Mouse (Mus musculus): ENCODE data around the gene Rufy4. TPM values are rescaled to one million over a fixed set of nuclear protein-coding genes. Genes with fewer than 3 reads are reported as not detected.

Rufy4 gene
- polyA plus RNA-seq, 1 experiment = 2.6 TPM

DNA sequence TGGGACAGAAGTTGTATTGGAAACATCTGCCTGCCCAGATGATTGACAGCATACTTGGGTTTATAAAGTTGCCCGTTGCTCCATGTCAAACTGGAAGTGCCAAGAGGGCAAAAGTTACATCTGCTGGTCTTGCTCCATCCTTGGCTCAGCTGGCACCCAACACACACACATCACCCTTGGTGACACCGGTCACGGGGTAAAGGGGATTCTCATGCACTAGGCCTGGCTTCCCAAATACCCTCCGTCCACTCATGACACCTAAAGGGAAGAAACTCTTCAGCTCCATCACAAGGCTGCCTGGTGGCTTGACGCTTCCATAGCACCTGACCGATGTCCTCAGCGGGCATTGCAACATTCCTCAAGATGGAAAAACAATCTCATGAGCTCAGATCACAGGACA, 65.1 kb downstream of the Rufy4 start:
- Histone ChIP-seq H3K4me3 (replicated peaks; ENCODE audit: control insufficient read depth, low read depth, low read length) (no peak overlapping the region), H3K4me1 (ENCODE audit: control insufficient read depth, insufficient read depth, low read length) (no peaks in the 10 kb centered on the region), H3K27ac (ENCODE audit: control insufficient read depth, insufficient read depth, low read depth, low read length, poor library complexity) (no peak overlapping the region)
- WGBS = 83% methylated on average over 7 of the region's 7 CpGs
- TF ChIP-seq CTCF (IDR thresholded peaks at IDR 0.05; ENCODE audit: control insufficient read depth, insufficient read depth, low read length) = no peak
- no peak for TF ChIP-seq POLR2A (IDR thresholded peaks at IDR 0.05; ENCODE audit: borderline replicate concordance, control insufficient read depth, low read depth, low read length)

DNA sequence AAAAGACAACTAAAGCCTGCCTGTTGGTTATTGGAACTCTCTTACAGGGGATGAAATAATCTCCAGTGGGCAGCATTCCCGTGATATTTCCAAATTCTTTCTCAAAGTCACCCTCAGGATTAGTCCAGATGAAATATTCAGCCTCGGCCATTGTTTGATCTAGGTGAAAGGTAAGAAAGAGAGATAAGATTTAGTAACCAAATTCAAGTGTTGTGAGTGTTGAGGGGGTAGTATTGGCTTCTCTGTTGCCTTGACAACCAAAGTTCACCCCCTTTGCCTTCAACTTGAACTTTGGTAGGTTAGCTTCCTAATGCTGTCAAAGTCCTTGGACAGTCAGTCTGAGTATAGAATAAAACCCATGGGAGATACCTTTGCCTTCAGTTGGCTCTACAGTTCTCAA, 67.4 kb downstream of the Rufy4 start:
- 80% methylated on average over 2 of the region's 2 CpGs for WGBS
- Histone ChIP-seq H3K27ac (ENCODE audit: control insufficient read depth, insufficient read depth, low read depth, low read length, poor library complexity) (no peak overlapping the region), H3K4me3 (replicated peaks; ENCODE audit: control insufficient read depth, low read depth, low read length) (no peak overlapping the region), H3K4me1 (ENCODE audit: control insufficient read depth, insufficient read depth, low read length) (peaks cover under 1% of the 10 kb centered on the region; the same call in 1 of the 2 replicates)
- TF ChIP-seq CTCF (IDR thresholded peaks at IDR 0.05; ENCODE audit: control insufficient read depth, insufficient read depth, low read length) = no peak

DNA sequence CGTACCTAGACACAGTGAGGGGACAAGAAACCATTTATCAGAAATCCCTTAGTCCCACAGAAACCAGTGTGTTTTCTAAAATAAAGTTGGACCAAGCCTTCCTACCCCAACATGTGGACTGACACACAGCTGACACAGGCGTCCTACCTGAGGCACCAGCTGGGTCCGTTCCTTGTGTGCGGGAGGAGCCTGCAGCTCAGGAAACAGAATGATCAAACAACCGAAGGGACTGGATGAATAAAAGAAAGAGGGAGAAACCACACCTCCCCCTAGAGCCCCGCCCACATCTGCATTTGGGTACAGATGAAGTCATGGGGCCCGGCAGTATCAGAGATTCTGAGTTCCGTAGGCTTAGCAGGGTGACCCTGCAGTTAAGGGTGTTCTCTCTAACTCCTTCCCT, 69.1 kb downstream of the Rufy4 start, which contains the start of gene Cxcr1:
Cxcr1 (minus strand) TSS at position 187 of the 400 bp plus-strand sequence.
- TF ChIP-seq CTCF (IDR thresholded peaks at IDR 0.05; ENCODE audit: control insufficient read depth, insufficient read depth, low read length) (no peak), POLR2A (IDR thresholded peaks at IDR 0.05; ENCODE audit: borderline replicate concordance, control insufficient read depth, low read depth, low read length) (no peak)
- no peak within 1 kb of the TSS for H3K4me3 ChIP-seq (replicated peaks; ENCODE audit: control insufficient read depth, low read depth, low read length)
- no peak within 1 kb of the TSS for H3K27ac ChIP-seq (ENCODE audit: control insufficient read depth, insufficient read depth, low read depth, low read length, poor library complexity)
- WGBS = 48% methylated on average over 8 of the region's 8 CpGs
- peaks cover 1% of the 10 kb centered on the region; the same call in 1 of the 2 replicates for H3K4me1 ChIP-seq (ENCODE audit: control insufficient read depth, insufficient read depth, low read length)

DNA sequence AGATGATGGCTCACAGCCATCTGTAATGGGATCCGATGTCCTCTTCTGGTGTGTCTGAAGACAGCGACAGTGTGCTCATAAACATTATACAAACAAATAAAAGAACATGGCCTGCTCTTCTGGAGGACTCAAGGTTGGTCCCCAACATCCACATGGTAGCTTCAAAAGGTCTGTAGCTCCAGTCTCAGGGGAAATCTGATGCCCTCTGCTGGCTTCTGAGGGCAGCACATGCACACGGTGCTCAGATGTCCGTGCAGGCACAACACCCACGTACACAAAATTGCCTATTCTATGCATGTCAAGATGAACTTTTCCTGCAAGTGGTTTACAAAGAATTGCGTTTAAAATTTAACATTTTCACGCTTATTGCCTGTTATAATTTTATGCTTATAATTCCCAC, 70.6 kb downstream of the Rufy4 start:
- 32% methylated on average over 7 of the region's 7 CpGs for WGBS
- Histone ChIP-seq H3K4me1 (ENCODE audit: control insufficient read depth, insufficient read depth, low read length) (peaks cover 1% of the 10 kb centered on the region; the same call in 1 of the 2 replicates), H3K27ac (ENCODE audit: control insufficient read depth, insufficient read depth, low read depth, low read length, poor library complexity) (no peak overlapping the region), H3K4me3 (replicated peaks; ENCODE audit: control insufficient read depth, low read depth, low read length) (no peak overlapping the region)
- TF ChIP-seq POLR2A (IDR thresholded peaks at IDR 0.05; ENCODE audit: borderline replicate concordance, control insufficient read depth, low read depth, low read length) = no peak
- TF ChIP-seq CTCF (IDR thresholded peaks at IDR 0.05; ENCODE audit: control insufficient read depth, insufficient read depth, low read length) = peak; percentile 90

DNA sequence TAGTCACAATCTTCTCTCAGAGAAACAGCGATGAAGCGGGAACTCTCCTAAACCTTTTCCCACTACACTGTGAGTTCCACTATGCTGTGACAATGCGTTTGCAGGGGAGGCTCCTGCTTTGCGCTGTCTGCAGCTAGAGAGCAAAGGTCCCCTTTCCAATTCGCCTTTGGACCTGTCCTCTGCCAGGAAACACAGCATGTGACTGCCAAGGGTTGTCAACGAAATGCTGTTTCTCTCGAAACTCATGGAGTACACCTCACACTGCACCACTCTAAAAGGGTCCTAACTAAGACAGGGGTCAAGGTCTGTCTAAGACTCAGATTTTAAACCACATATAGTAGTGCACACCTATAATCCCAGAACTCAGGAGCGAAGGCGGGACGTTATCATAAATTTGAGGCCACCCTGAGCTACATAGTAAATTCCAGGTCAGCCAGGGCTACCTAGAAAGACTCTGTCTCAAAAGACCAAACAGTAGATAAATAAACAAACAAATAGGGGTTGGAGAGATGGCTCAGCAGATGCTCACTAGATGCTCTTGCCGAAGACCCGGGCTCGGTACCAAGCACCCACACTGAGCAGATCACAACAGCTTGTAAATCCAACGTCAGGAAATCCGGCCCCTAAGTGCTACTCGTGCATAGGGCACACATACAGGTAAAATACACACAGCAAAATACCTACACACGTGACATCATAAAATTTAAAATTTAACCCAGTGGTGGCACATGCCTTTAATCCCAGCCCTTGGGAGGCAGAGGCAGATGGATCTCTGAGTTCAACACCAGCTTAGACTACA, 71.5 kb downstream of the Rufy4 start:
- 76% methylated on average over 17 of the region's 17 CpGs for WGBS
- Histone ChIP-seq H3K4me3 (replicated peaks; ENCODE audit: control insufficient read depth, low read depth, low read length) (no peak overlapping the region), H3K27ac (ENCODE audit: control insufficient read depth, insufficient read depth, low read depth, low read length, poor library complexity) (no peak overlapping the region), H3K4me1 (ENCODE audit: control insufficient read depth, insufficient read depth, low read length) (peaks cover 1% of the 10 kb centered on the region; the same call in 1 of the 2 replicates)
- TF ChIP-seq CTCF (IDR thresholded peaks at IDR 0.05; ENCODE audit: control insufficient read depth, insufficient read depth, low read length) = no peak
- TF ChIP-seq POLR2A (IDR thresholded peaks at IDR 0.05; ENCODE audit: borderline replicate concordance, control insufficient read depth, low read depth, low read length) = no peak

Other genes starting within 250 kb of the Rufy4 start
- 26.4 and 26.5 TPM in 2 replicates for gene Tns1, start 1.1 kb upstream of the Rufy4 start, polyA plus RNA-seq (2011; ENCODE audit: insufficient read depth, insufficient read length, low replicate concordance, missing spikeins)
- 5.0 and 26.1 TPM in 2 replicates for gene Cxcr2, start 28.4 kb downstream of the Rufy4 start, polyA plus RNA-seq (2011; ENCODE audit: insufficient read depth, insufficient read length, low replicate concordance, missing spikeins)
- gene Cxcr1, start 69.1 kb downstream of the Rufy4 start, polyA plus RNA-seq (2011; ENCODE audit: insufficient read depth, insufficient read length, low replicate concordance, missing spikeins) = 2.7 TPM in 1 of 2 replicates, not detected in the other
- 95.9 and 150 TPM in 2 replicates for gene Arpc2, start 110.5 kb downstream of the Rufy4 start, polyA plus RNA-seq (2011; ENCODE audit: insufficient read depth, insufficient read length, low replicate concordance, missing spikeins)
- gene Gpbar1, start 153.0 kb downstream of the Rufy4 start, polyA plus RNA-seq (2011; ENCODE audit: insufficient read depth, insufficient read length, low replicate concordance, missing spikeins) = not detected in 2 replicates
- gene Aamp, start 159.2 kb downstream of the Rufy4 start, polyA plus RNA-seq (2011; ENCODE audit: insufficient read depth, insufficient read length, low replicate concordance, missing spikeins) = 56.2 and 76.6 TPM in 2 replicates
- gene Pnkd, start 159.4 kb downstream of the Rufy4 start, polyA plus RNA-seq (2011; ENCODE audit: insufficient read depth, insufficient read length, low replicate concordance, missing spikeins) = 7.3 and 28.8 TPM in 2 replicates
- 6.7 and 15.6 TPM in 2 replicates for gene Tmbim1, start 180.1 kb downstream of the Rufy4 start, polyA plus RNA-seq (2011; ENCODE audit: insufficient read depth, insufficient read length, low replicate concordance, missing spikeins)
- not detected in 2 replicates for gene Catip, start 236.6 kb downstream of the Rufy4 start, polyA plus RNA-seq (2011; ENCODE audit: insufficient read depth, insufficient read length, low replicate concordance, missing spikeins)
- gene Slc11a1, start 249.7 kb downstream of the Rufy4 start, polyA plus RNA-seq (2011; ENCODE audit: insufficient read depth, insufficient read length, low replicate concordance, missing spikeins) = 10.8 and 16.9 TPM in 2 replicates